Mouse (Mus musculus) embryonic facial prominence, embryonic 10.5 days (tissue): ENCODE data around the gene Slc7a15. TPM values are rescaled to one million over a fixed set of nuclear protein-coding genes. Genes with fewer than 3 reads are reported as not detected.
A peak's percentile ranks its signal among the peaks of the same experiment; 100 is the strongest.
"Not testable (repeated sequence)": the region's sequence is repeated elsewhere in the genome, so short reads cannot be mapped to it uniquely, and the experiment has no call there.

ENCODE experiments used
- DNase-seq: peaks from one replicate; pipeline ENCODE4 v3.0.0-alpha.2; 2017; ENCODE audit warnings: low spot score
- H3K27ac ChIP-seq: fragments of 300-500 bp; sonication (generic); replicated peaks from 2 replicates; pipeline ENCODE4 v1.5.1; 2016; ENCODE audit warnings: mild to moderate bottlenecking
- H3K27me3 ChIP-seq: fragments of 300-500 bp; sonication (generic); replicated peaks from 2 replicates; pipeline ENCODE4 v1.6.1; 2016; ENCODE audit warnings: low read depth, mild to moderate bottlenecking; ENCODE audit not compliant: poor library complexity, severe bottlenecking
- H3K36me3 ChIP-seq: fragments of 300-500 bp; sonication (generic); replicated peaks from 2 replicates; pipeline ENCODE4 v1.6.1; 2016; ENCODE audit warnings: mild to moderate bottlenecking, moderate library complexity
- H3K4me1 ChIP-seq: fragments of 300-500 bp; sonication (generic); 2 replicates; pipeline ENCODE4 v1.6.1; 2016
- H3K4me3 ChIP-seq: fragments of 300-500 bp; sonication (generic); 2 replicates; pipeline ENCODE4 v1.5.1; 2016; ENCODE audit warnings: mild to moderate bottlenecking, moderate library complexity
- H3K9me3 ChIP-seq: fragments of 300-500 bp; sonication (generic); 2 replicates; pipeline ENCODE4 v1.6.1; 2016; ENCODE audit warnings: mild to moderate bottlenecking
- WGBS: fragments of 180-500 bp; shearing (Covaris S2); methylation state at CpG from one replicate; pipeline ENCODE4 v1.1.7; 2016; 5-methylcytosine and 5-hydroxymethylcytosine counted together
- polyA plus RNA-seq: library from polyadenylated mRNA; unstranded; fragments of >200 nt; fragmentation: Nextera tagmentation; extraction: Ambion mirVana; gene quantifications from 2 replicates; pipeline ENCODE4 v1.2.1, GENCODE M21; 2016

The Slc7a15 gene
- not detected in 2 replicates for polyA plus RNA-seq

GRCm38 (mm10) chr12:8598966-8599365 lies at the start of gene Slc7a15:
TSS of gene Slc7a15 (minus strand) at chr12:8599066.
- not testable (repeated sequence) for H3K27me3 ChIP-seq, H3K36me3 ChIP-seq, H3K4me3 ChIP-seq, H3K4me1 ChIP-seq, H3K9me3 ChIP-seq, H3K27ac ChIP-seq, DNase-seq
- WGBS = 97% methylated on average over 7 of the region's 7 CpGs

GRCm38 (mm10) chr12:8648211-8648610 lies 49.3 kb upstream of the Slc7a15 start:
- H3K27ac ChIP-seq, H3K27me3 ChIP-seq, H3K9me3 ChIP-seq, H3K4me3 ChIP-seq, H3K36me3 ChIP-seq, DNase-seq, H3K4me1 ChIP-seq: not testable (repeated sequence)
- 78% methylated on average over 8 of the region's 8 CpGs for WGBS

GRCm38 (mm10) chr12:8641425-8641735 lies 42.5 kb upstream of the Slc7a15 start:
- Histone ChIP-seq H3K27me3 (no peaks in the 10 kb centered on the region), H3K27ac (peak overlapping the region; percentile 99), H3K36me3 (no peaks in the 10 kb centered on the region), H3K9me3 (no peaks in the 10 kb centered on the region), H3K4me1 (peaks cover 8% of the 10 kb centered on the region), H3K4me3 (peak overlapping the region; percentile 85)
- no peak for DNase-seq
- WGBS = 10% methylated on average over 10 of the region's 10 CpGs

GRCm38 (mm10) chr12:8640711-8641424 lies 42.0 kb upstream of the Slc7a15 start:
- H3K9me3 ChIP-seq = no peaks in the 10 kb centered on the region
- no peaks in the 10 kb centered on the region for H3K36me3 ChIP-seq
- peak overlapping the region; percentile 99 for H3K27ac ChIP-seq
- H3K4me3 ChIP-seq = peak overlapping the region; percentile 85
- under 1% methylated on average over 47 of the region's 47 CpGs for WGBS
- DNase-seq = peak; percentile 95
- H3K4me1 ChIP-seq = peaks cover 8% of the 10 kb centered on the region
- H3K27me3 ChIP-seq = no peaks in the 10 kb centered on the region

- H3K4me1 ChIP-seq, DNase-seq, H3K27ac ChIP-seq, H3K27me3 ChIP-seq, H3K9me3 ChIP-seq, H3K36me3 ChIP-seq: not testable (repeated sequence)
- peak overlapping the region; percentile 85 for H3K4me3 ChIP-seq
- WGBS = 15% methylated on average over 2 of the region's 2 CpGs
These were observed 41.3 kb upstream of the Slc7a15 start for GRCm38 (mm10) chr12:8640186-8640585.

GRCm38 (mm10) chr12:8638411-8639087 lies 39.7 kb upstream of the Slc7a15 start:
- not testable (repeated sequence) for H3K27me3 ChIP-seq, H3K36me3 ChIP-seq, H3K4me3 ChIP-seq, H3K4me1 ChIP-seq, H3K27ac ChIP-seq, H3K9me3 ChIP-seq
- peak; percentile 76 for DNase-seq
- 73% methylated on average over 10 of the region's 10 CpGs for WGBS

GRCm38 (mm10) chr12:8636945-8637344 lies 38.1 kb upstream of the Slc7a15 start:
- Histone ChIP-seq H3K4me3 (no peak overlapping the region), H3K27ac (no peak overlapping the region), H3K4me1 (peaks cover 8% of the 10 kb centered on the region), H3K36me3 (no peaks in the 10 kb centered on the region), H3K9me3 (no peaks in the 10 kb centered on the region), H3K27me3 (no peaks in the 10 kb centered on the region)
- WGBS = 91% methylated on average over 14 of the region's 14 CpGs
- DNase-seq = peak; percentile 22

GRCm38 (mm10) chr12:8635546-8635945 lies 36.7 kb upstream of the Slc7a15 start:
- no peaks in the 10 kb centered on the region for H3K9me3 ChIP-seq
- no peak overlapping the region for H3K4me3 ChIP-seq
- H3K36me3 ChIP-seq = no peaks in the 10 kb centered on the region
- no peak overlapping the region for H3K27ac ChIP-seq
- DNase-seq = no peak
- peaks cover 8% of the 10 kb centered on the region for H3K4me1 ChIP-seq
- 96% methylated on average over 4 of the region's 4 CpGs for WGBS
- no peaks in the 10 kb centered on the region for H3K27me3 ChIP-seq

- Histone ChIP-seq H3K4me3 (no peak overlapping the region), H3K36me3 (no peaks in the 10 kb centered on the region; the same call in 1 of the 2 replicates), H3K4me1 (peaks cover 5% of the 10 kb centered on the region; the same call in 1 of the 2 replicates), H3K27ac (no peak overlapping the region), H3K27me3 (no peaks in the 10 kb centered on the region), H3K9me3 (no peaks in the 10 kb centered on the region)
- DNase-seq = no peak
- WGBS = 96% methylated on average over 1 of the region's 1 CpGs
These were observed 35.4 kb upstream of the Slc7a15 start for GRCm38 (mm10) chr12:8634306-8634705.

GRCm38 (mm10) chr12:8632737-8633365 lies 34.0 kb upstream of the Slc7a15 start:
- Histone ChIP-seq H3K27me3 (no peaks in the 10 kb centered on the region), H3K9me3 (no peaks in the 10 kb centered on the region), H3K27ac (no peak overlapping the region), H3K4me3 (no peak overlapping the region), H3K4me1 (no peaks in the 10 kb centered on the region), H3K36me3 (peaks cover 4% of the 10 kb centered on the region; the same call in 1 of the 2 replicates)
- 80% methylated on average over 2 of the region's 2 CpGs for WGBS
- no peak for DNase-seq

- no peak for DNase-seq
- Histone ChIP-seq H3K4me1 (no peaks in the 10 kb centered on the region), H3K27me3 (no peaks in the 10 kb centered on the region), H3K9me3 (no peaks in the 10 kb centered on the region), H3K4me3 (no peak overlapping the region), H3K36me3 (peaks cover 4% of the 10 kb centered on the region; the same call in 1 of the 2 replicates), H3K27ac (no peak overlapping the region)
- 94% methylated on average over 1 of the region's 1 CpGs for WGBS
These were observed 32.8 kb upstream of the Slc7a15 start for GRCm38 (mm10) chr12:8631691-8632090.

GRCm38 (mm10) chr12:8629537-8629936 lies 30.7 kb upstream of the Slc7a15 start:
- WGBS = 95% methylated on average over 6 of the region's 6 CpGs
- DNase-seq = no peak
- no peaks in the 10 kb centered on the region for H3K4me1 ChIP-seq
- H3K4me3 ChIP-seq = no peak overlapping the region
- H3K9me3 ChIP-seq = no peaks in the 10 kb centered on the region
- peaks cover 4% of the 10 kb centered on the region; the same call in 1 of the 2 replicates for H3K36me3 ChIP-seq
- H3K27ac ChIP-seq = no peak overlapping the region
- no peaks in the 10 kb centered on the region for H3K27me3 ChIP-seq

GRCm38 (mm10) chr12:8620678-8621018 lies 21.8 kb upstream of the Slc7a15 start:
- Histone ChIP-seq H3K9me3 (no peaks in the 10 kb centered on the region; the same call in 1 of the 2 replicates), H3K27ac (no peak overlapping the region), H3K36me3 (peaks cover 5% of the 10 kb centered on the region), H3K4me3 (no peak overlapping the region), H3K27me3 (no peaks in the 10 kb centered on the region), H3K4me1 (no peaks in the 10 kb centered on the region)
- 92% methylated on average over 5 of the region's 5 CpGs for WGBS
- no peak for DNase-seq
